ENCODE assay signal across 14 mouse cellular contexts in the genomic region with DNA sequence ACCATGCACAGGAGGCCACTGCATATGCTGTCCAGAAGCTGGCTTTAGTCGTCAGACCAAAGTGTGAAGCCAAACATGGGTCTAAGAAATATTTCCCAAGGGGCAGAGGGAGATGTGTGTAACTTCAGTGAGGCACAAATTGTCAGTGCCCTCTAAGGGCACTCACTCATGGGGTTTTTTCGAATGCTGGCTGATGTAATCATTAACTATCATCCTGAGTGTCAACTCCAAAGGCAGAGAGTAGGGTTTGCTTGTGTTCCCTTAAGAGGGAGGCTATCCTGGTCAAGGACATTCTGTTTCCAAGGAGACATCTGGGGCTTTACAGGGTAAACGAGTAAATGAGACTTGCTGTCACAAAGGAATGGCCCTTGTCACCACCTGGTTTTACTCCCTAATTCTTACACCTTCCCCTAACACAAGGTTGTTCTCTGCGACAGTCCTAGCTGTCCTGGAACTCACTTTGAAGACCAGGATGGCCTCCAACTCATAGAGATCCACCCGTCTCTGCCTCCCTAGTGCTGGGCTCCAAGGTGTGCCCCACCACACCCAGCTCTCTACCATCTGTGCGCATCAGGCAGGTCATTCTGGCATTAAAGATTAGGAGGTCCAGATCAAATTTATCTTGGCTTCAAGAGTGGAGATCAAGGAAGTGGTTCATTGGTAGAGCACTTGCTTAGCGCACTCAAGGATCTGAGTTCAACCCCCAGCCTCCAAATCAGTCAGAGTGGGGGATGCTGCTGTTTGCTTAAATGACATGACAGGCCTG.
DNase-seq lines count a peak whose midpoint lies in the region; ATAC-seq and TF ChIP-seq lines count a peak whose summit lies in the region.
"Had no signal": no experiment of that assay in that cellular context is flagged by ENCODE, and none has a peak within 500 bp of the region (broad histone marks: within the 10 kb centered on the region; RNA-seq: fewer than 3 reads in every experiment).

No protein-coding gene starts in this region.

- peaks cover 2% of the 10 kb centered on the region; the same call in 1 of the 2 replicates for H3K4me1 ChIP-seq in spleen, adult 2 months (ENCODE audit: control insufficient read depth, insufficient read depth, insufficient read length)
- peaks cover 82% of the 10 kb centered on the region for H3K4me1 ChIP-seq in erythroblast, embryonic 14.5 days (ENCODE audit: control insufficient read depth)
- H3K4me1 ChIP-seq in liver, adult 2 months (ENCODE audit: control insufficient read depth, insufficient read depth, low read length), result peaks cover 16% of the 10 kb centered on the region
- no peaks in the 10 kb centered on the region for H3K4me1 ChIP-seq in forebrain, embryonic 11.5 days (replicated peaks; ENCODE audit: control insufficient read depth, insufficient read depth, low read length)

- no peaks in the 10 kb centered on the region for H3K27me3 ChIP-seq in spleen, adult 2 months (ENCODE audit: control insufficient read depth, insufficient read depth, low read length)
- no peaks in the 10 kb centered on the region for H3K27me3 ChIP-seq in erythroblast, embryonic 14.5 days (ENCODE audit: control insufficient read depth)
- H3K27me3 ChIP-seq in liver, adult 2 months (ENCODE audit: control insufficient read depth, insufficient read depth, low read length), result no peaks in the 10 kb centered on the region
- no peaks in the 10 kb centered on the region for H3K27me3 ChIP-seq in forebrain, embryonic 11.5 days (ENCODE audit: control insufficient read depth, insufficient read depth, low read length)
- H3K27me3 ChIP-seq: lung, embryonic 15.5 days had no signal

- intact Hi-C loops in gastrocnemius, postnatal 36 days (cut with DNase I), result no loop called here

- H3K4me2 ChIP-seq in forebrain, embryonic 11.5 days (ENCODE audit: low read depth, low read length, severe bottlenecking), result no peak overlapping the region
- H3K4me2 ChIP-seq: lung, embryonic 15.5 days had no signal

- H3K36me3 ChIP-seq in spleen, adult 2 months (ENCODE audit: control insufficient read depth, insufficient read depth, low read length), result no peaks in the 10 kb centered on the region
- peaks cover 100% of the 10 kb centered on the region for H3K36me3 ChIP-seq in erythroblast, embryonic 14.5 days (ENCODE audit: control insufficient read depth)
- H3K36me3 ChIP-seq in liver, adult 2 months (ENCODE audit: control insufficient read depth, insufficient read depth, low read length), result peaks cover 14% of the 10 kb centered on the region; the same call in 1 of the 2 replicates
- H3K36me3 ChIP-seq in forebrain, embryonic 11.5 days (ENCODE audit: control insufficient read depth, insufficient read depth, low read length), result peaks cover 4% of the 10 kb centered on the region; the same call in 1 of the 2 replicates

- TF ChIP-seq CTCF in spleen, adult 2 months (IDR thresholded peaks at IDR 0.05; ENCODE audit: extremely low read depth, insufficient read depth, insufficient read length, insufficient replicate concordance), result no peak
- TF ChIP-seq CTCF in liver, adult 2 months (IDR thresholded peaks at IDR 0.05; ENCODE audit: low read depth, low read length), result no peak

- no peaks in the 10 kb centered on the region for H3K79me2 ChIP-seq in liver, adult 2 months (ENCODE audit: control insufficient read depth, insufficient read depth, low read length)

- peak; percentile 59 for ATAC-seq in megakaryocyte-erythroid progenitor cell, adult 5-6 weeks (replicated peaks; ENCODE audit: low FRiP score, low TSS enrichment, poor library complexity, severe bottlenecking)
- no peak for ATAC-seq in forebrain, embryonic 11.5 days (replicated peaks; ENCODE audit: low FRiP score)

- peak overlapping the region; percentile 41 for H3K27ac ChIP-seq in spleen, adult 2 months (ENCODE audit: insufficient read depth, low read length)
- peak overlapping the region; percentile 5 for H3K27ac ChIP-seq in liver, adult 2 months (replicated peaks; ENCODE audit: insufficient read depth, low read depth, low read length)
- H3K27ac ChIP-seq in forebrain, embryonic 11.5 days (ENCODE audit: low read depth, low read length), result no peak overlapping the region
- H3K27ac ChIP-seq: forebrain, embryonic 10.5 days; lung, embryonic 15.5 days had no signal

- 89% methylated on average over 7 of the region's 7 CpGs for WGBS in spleen, adult 2 months
- 39% methylated on average over 7 of the region's 7 CpGs for WGBS in liver, adult 2 months
- 84% methylated on average over 7 of the region's 7 CpGs for WGBS in forebrain, embryonic 11.5 days

- H3K9me3 ChIP-seq in erythroblast, embryonic 14.5 days (ENCODE audit: control insufficient read depth, low read length), result no peaks in the 10 kb centered on the region
- no peaks in the 10 kb centered on the region for H3K9me3 ChIP-seq in forebrain, embryonic 11.5 days (ENCODE audit: control insufficient read depth, low read length)
- H3K9me3 ChIP-seq: forebrain, embryonic 10.5 days; lung, embryonic 15.5 days had no signal

- TF ChIP-seq POLR2A in spleen, adult 2 months (IDR thresholded peaks at IDR 0.05; ENCODE audit: low read depth, low read length), result no peak
- no peak for TF ChIP-seq POLR2A in liver, adult 2 months (IDR thresholded peaks at IDR 0.05; ENCODE audit: extremely low read depth, insufficient read depth, low read length)

- no peak overlapping the region for H3K9ac ChIP-seq in liver, adult 2 months (ENCODE audit: low read depth, low read length)
- no peak overlapping the region for H3K9ac ChIP-seq in forebrain, embryonic 11.5 days (ENCODE audit: low read length)
- H3K9ac ChIP-seq: lung, embryonic 15.5 days had no signal

- DNase-seq in spleen, adult 2 months (ENCODE audit: low read depth in 1 of 2, low spot score in 2 of 2), result no peak
- DNase-seq in spleen, postnatal 10 days (ENCODE audit: low spot score in 2 of 2), result no peak
- peak; percentile 34 for DNase-seq in liver, adult 2 months (ENCODE audit: extremely low read depth, low read depth, low spot score)
- no peak for DNase-seq in gastrocnemius, postnatal 36 days
- DNase-seq in forebrain, embryonic 11.5 days (ENCODE audit: low spot score), result no peak
- DNase-seq: cerebellum, adult 9-10 months; heart, postnatal 14 days; midbrain, embryonic 14.5 days; right cerebral cortex, postnatal 4 days; thymus, postnatal 36 days had no signal

- H3K4me3 ChIP-seq in spleen, adult 2 months (ENCODE audit: extremely low read depth, insufficient read depth, insufficient read length), result no peak overlapping the region
- H3K4me3 ChIP-seq in erythroblast, embryonic 14.5 days (replicated peaks), result peak overlapping the region; percentile 43
- H3K4me3 ChIP-seq in liver, adult 2 months (ENCODE audit: insufficient read depth, low read depth, low read length), result no peak overlapping the region
- H3K4me3 ChIP-seq in forebrain, embryonic 11.5 days (ENCODE audit: low read depth, low read length), result no peak overlapping the region
- H3K4me3 ChIP-seq: forebrain, embryonic 10.5 days; lung, embryonic 15.5 days had no signal
